Mouse (Mus musculus) kidney, adult 2 months (tissue): Measurements from ENCODE around the gene Lrch4. TPM values are rescaled to one million over a fixed set of nuclear protein-coding genes. Genes with fewer than 3 reads are reported as not detected.

Experiments used
- DNase-seq: peaks from one replicate; pipeline ENCODE4 v3.0.0; 2021
- H3K27ac ChIP-seq: fragments of 200-500 bp; 2 replicates; pipeline ENCODE4 v1.5.1; 2012; ENCODE audit warnings: low read depth, low read length, control low read depth, inconsistent platforms; ENCODE audit not compliant: insufficient read depth
- H3K27me3 ChIP-seq: fragments of 200-500 bp; replicated peaks from 2 replicates; pipeline ENCODE4 v1.6.1; 2012; ENCODE audit warnings: mild to moderate bottlenecking, moderate library complexity, low read length, inconsistent platforms; ENCODE audit not compliant: control insufficient read depth, insufficient read depth
- H3K36me3 ChIP-seq: fragments of 200-500 bp; 2 replicates; pipeline ENCODE4 v1.6.1; 2012; ENCODE audit warnings: mild to moderate bottlenecking, moderate library complexity, low read length, inconsistent platforms; ENCODE audit not compliant: control insufficient read depth, insufficient read depth
- H3K4me1 ChIP-seq: fragments of 200-500 bp; 2 replicates; pipeline ENCODE4 v1.6.1; 2011; ENCODE audit warnings: low read length; ENCODE audit not compliant: control insufficient read depth, insufficient read depth
- H3K4me3 ChIP-seq: fragments of 200-500 bp; 2 replicates; pipeline ENCODE4 v1.5.1; 2011; ENCODE audit warnings: mild to moderate bottlenecking, low read depth, low read length, control low read depth; ENCODE audit not compliant: insufficient read depth
- CTCF ChIP-seq: fragments of 200-500 bp; conservative IDR thresholded peaks from 2 replicates; pipeline ENCODE4 v1.5.1; 2011; ENCODE audit warnings: low read depth, mild to moderate bottlenecking, control low read depth, low read length, moderate library complexity, mixed read lengths; ENCODE audit not compliant: insufficient read depth, insufficient read length
- POLR2A ChIP-seq: fragments of 200-500 bp; IDR thresholded peaks from one replicate; pipeline ENCODE4 v1.6.1; 2011; ENCODE audit warnings: low read depth, low read length, control low read depth
- WGBS: fragments of 180-500 bp; shearing (Covaris S2); methylation state at CpG from one replicate; pipeline ENCODE4 v1.1.7; 2018; 5-methylcytosine and 5-hydroxymethylcytosine counted together
- polyA plus RNA-seq: library from polyadenylated mRNA; depleted of rRNA; stranded (reverse); fragments of >200 nt; gene quantifications from 2 replicates; pipeline ENCODE4 v1.2.3, GENCODE M21; 2012

Gene Lrch4
- polyA plus RNA-seq, 1 experiment, result 45.5 TPM

- H3K4me3 ChIP-seq, result peak overlapping the region; percentile 86
- H3K27me3 ChIP-seq, result no peaks in the 10 kb centered on the region
- DNase-seq, result peak; percentile 76
These were observed 1.1 kb downstream of the Lrch4 start for GRCm38 (mm10) chr5:137629906-137630545.

GRCm38 (mm10) chr5:137630602-137631001 lies 1.7 kb downstream of the Lrch4 start:
- no peak for TF ChIP-seq CTCF
- TF ChIP-seq POLR2A, result no peak
- H3K36me3 ChIP-seq, result no peaks in the 10 kb centered on the region
- H3K4me1 ChIP-seq, result peaks cover 18% of the 10 kb centered on the region
- H3K27me3 ChIP-seq, result no peaks in the 10 kb centered on the region
- peak; percentile 83 for DNase-seq
- H3K4me3 ChIP-seq, result peak overlapping the region; percentile 86
- WGBS, result 16% methylated on average over 3 of the region's 3 CpGs
- peak overlapping the region; percentile 93 for H3K27ac ChIP-seq

More at GRCm38 (mm10) chr5:137629906-137630545, 1.1 kb downstream of the Lrch4 start:
- Histone ChIP-seq H3K36me3 (no peaks in the 10 kb centered on the region), H3K4me1 (peaks cover 18% of the 10 kb centered on the region), H3K27ac (peak overlapping the region; percentile 93)
- WGBS, result 11% methylated on average over 6 of the region's 6 CpGs
- TF ChIP-seq CTCF (no peak), POLR2A (no peak)

GRCm38 (mm10) chr5:137631171-137631570 lies 2.2 kb downstream of the Lrch4 start:
- H3K4me3 ChIP-seq, result peak overlapping the region; percentile 40
- H3K36me3 ChIP-seq, result no peaks in the 10 kb centered on the region
- TF ChIP-seq POLR2A (no peak), CTCF (no peak)
- peaks cover 18% of the 10 kb centered on the region for H3K4me1 ChIP-seq
- DNase-seq, result peak; percentile 54
- no peaks in the 10 kb centered on the region for H3K27me3 ChIP-seq
- WGBS, result 22% methylated on average over 9 of the region's 9 CpGs
- peak overlapping the region; percentile 93 for H3K27ac ChIP-seq

GRCm38 (mm10) chr5:137631591-137631990 lies 2.7 kb downstream of the Lrch4 start:
- Histone ChIP-seq H3K36me3 (no peaks in the 10 kb centered on the region), H3K4me1 (peaks cover 18% of the 10 kb centered on the region), H3K27ac (peak overlapping the region; percentile 93), H3K4me3 (peak overlapping the region; percentile 40), H3K27me3 (no peaks in the 10 kb centered on the region)
- TF ChIP-seq CTCF (no peak), POLR2A (no peak)
- no peak for DNase-seq
- WGBS, result 46% methylated on average over 4 of the region's 4 CpGs

- WGBS, result 58% methylated on average over 12 of the region's 12 CpGs
- no peak for TF ChIP-seq CTCF
- TF ChIP-seq POLR2A, result no peak
- H3K36me3 ChIP-seq, result peaks cover 2% of the 10 kb centered on the region
- peaks cover 18% of the 10 kb centered on the region for H3K4me1 ChIP-seq
- H3K27ac ChIP-seq, result no peak overlapping the region
- peak; percentile 54 for DNase-seq
- H3K4me3 ChIP-seq, result no peak overlapping the region
- H3K27me3 ChIP-seq, result no peaks in the 10 kb centered on the region
These were observed 4.6 kb downstream of the Lrch4 start for GRCm38 (mm10) chr5:137633397-137634084.

- Histone ChIP-seq H3K27ac (no peak overlapping the region), H3K4me1 (no peaks in the 10 kb centered on the region; the same call in 1 of the 2 replicates), H3K36me3 (peaks cover 8% of the 10 kb centered on the region), H3K27me3 (no peaks in the 10 kb centered on the region), H3K4me3 (no peak overlapping the region)
- TF ChIP-seq CTCF, result no peak
- no peak for TF ChIP-seq POLR2A
- DNase-seq, result no peak
- 72% methylated on average over 7 of the region's 7 CpGs for WGBS
These were observed 10.6 kb downstream of the Lrch4 start for GRCm38 (mm10) chr5:137639472-137639871.

GRCm38 (mm10) chr5:137641054-137641453 lies 12.1 kb downstream of the Lrch4 start, which contains the start of gene Sap25:
Gene Sap25 (plus strand): TSS chr5:137641334.
- TF ChIP-seq POLR2A (no peak), CTCF (peak; percentile 57)
- H3K27ac ChIP-seq, result no peak within 1 kb of the TSS
- 89% methylated on average over 19 of the region's 19 CpGs for WGBS
- no peak for DNase-seq
- no peak within 1 kb of the TSS for H3K4me3 ChIP-seq
- H3K4me1 ChIP-seq, result no peaks in the 10 kb centered on the region; the same call in 1 of the 2 replicates
- no peaks in the 10 kb centered on the region for H3K27me3 ChIP-seq
- peaks cover 8% of the 10 kb centered on the region for H3K36me3 ChIP-seq
